Mouse (Mus musculus) heart, embryonic 16.5 days (tissue): ENCODE measurements around the gene Syne1. TPM values are rescaled to one million over a fixed set of nuclear protein-coding genes. Genes with fewer than 3 reads are reported as not detected.

Experiments
- ATAC-seq: fragments of 200-750 bp; cut with Nextera tagmentation; replicated peaks from 2 replicates; pipeline ENCODE4 v1.8.0; 2017; ENCODE audit warnings: moderate number of reproducible peaks; ENCODE audit not compliant: insufficient read depth, low FRiP score; ENCODE audit errors: extremely low read depth
- H3K27ac ChIP-seq: fragments of 300-500 bp; sonication (generic); 2 replicates; pipeline ENCODE4 v1.5.1; 2014; ENCODE audit warnings: mild to moderate bottlenecking, low read length, control low read depth, moderate library complexity
- H3K27me3 ChIP-seq: fragments of 300-500 bp; sonication (generic); 2 replicates; pipeline ENCODE4 v1.6.1; 2014; ENCODE audit warnings: low read length, mixed read lengths; ENCODE audit not compliant: control insufficient read depth, insufficient read depth
- H3K36me3 ChIP-seq: fragments of 300-500 bp; sonication (generic); 2 replicates; pipeline ENCODE4 v1.6.1; 2014; ENCODE audit not compliant: control insufficient read depth, insufficient read depth
- H3K4me1 ChIP-seq: fragments of 300-500 bp; sonication (generic); 2 replicates; pipeline ENCODE4 v1.6.1; 2014; ENCODE audit warnings: low read length, mixed read lengths; ENCODE audit not compliant: control insufficient read depth, insufficient read depth
- H3K4me2 ChIP-seq: fragments of 300-500 bp; sonication (generic); 2 replicates; pipeline ENCODE4 v1.6.1; 2014; ENCODE audit warnings: low read depth, mild to moderate bottlenecking, control low read depth, low read length
- H3K4me3 ChIP-seq: fragments of 300-500 bp; sonication (generic); 2 replicates; pipeline ENCODE4 v1.5.1; 2014; ENCODE audit warnings: mild to moderate bottlenecking, control low read depth, low read length
- H3K9ac ChIP-seq: fragments of 300-500 bp; sonication (generic); 2 replicates; pipeline ENCODE4 v1.6.1; 2014; ENCODE audit warnings: low read length, control low read depth
- H3K9me3 ChIP-seq: fragments of 300-500 bp; sonication (generic); replicated peaks from 2 replicates; pipeline ENCODE4 v1.6.1; 2016; ENCODE audit warnings: low read length; ENCODE audit not compliant: control insufficient read depth
- WGBS: fragments of 180-500 bp; shearing (Covaris S2); extraction: QIAGEN DNeasy Blood & Tissue Kit; methylation state at CpG from one replicate; pipeline ENCODE4 v1.1.7; 2014; 5-methylcytosine and 5-hydroxymethylcytosine counted together
- polyA plus RNA-seq: library from polyadenylated mRNA; unstranded; fragments of >200 nt; fragmentation: Nextera tagmentation; extraction: Ambion mirVana; gene quantifications from 2 replicates; pipeline ENCODE4 v1.2.1, GENCODE M21; 2015

Gene Syne1
- polyA plus RNA-seq, 1 experiment from 2014 or later = 25.7 TPM

- H3K9ac ChIP-seq = peak overlapping the region; percentile 73
- 14% methylated on average over 19 of the region's 19 CpGs for WGBS
- H3K4me2 ChIP-seq = peak overlapping the region; percentile 67
- H3K36me3 ChIP-seq = no peaks in the 10 kb centered on the region
- peak overlapping the region; percentile 93 for H3K27ac ChIP-seq
- H3K27me3 ChIP-seq = no peaks in the 10 kb centered on the region
- no peaks in the 10 kb centered on the region for H3K9me3 ChIP-seq
- no peaks in the 10 kb centered on the region for H3K4me1 ChIP-seq
- H3K4me3 ChIP-seq = peak overlapping the region; percentile 57
- peak; percentile 91 for ATAC-seq
These were observed 262.3 kb downstream of the Syne1 start for GRCm38 (mm10) chr10:5288716-5289574.

GRCm38 (mm10) chr10:5288262-5288661 lies 263.0 kb downstream of the Syne1 start:
- Histone ChIP-seq H3K27me3 (no peaks in the 10 kb centered on the region), H3K36me3 (no peaks in the 10 kb centered on the region), H3K27ac (peak overlapping the region; percentile 93), H3K4me1 (no peaks in the 10 kb centered on the region), H3K9me3 (no peaks in the 10 kb centered on the region), H3K9ac (peak overlapping the region; percentile 73), H3K4me3 (peak overlapping the region; percentile 57), H3K4me2 (peak overlapping the region; percentile 67)
- 20% methylated on average over 6 of the region's 6 CpGs for WGBS
- ATAC-seq = no peak

- no peaks in the 10 kb centered on the region for H3K9me3 ChIP-seq
- no peak for ATAC-seq
- H3K4me2 ChIP-seq = no peak overlapping the region
- H3K27ac ChIP-seq = no peak overlapping the region
- H3K4me3 ChIP-seq = no peak overlapping the region
- no peaks in the 10 kb centered on the region for H3K27me3 ChIP-seq
- H3K4me1 ChIP-seq = no peaks in the 10 kb centered on the region
- no peak overlapping the region for H3K9ac ChIP-seq
- H3K36me3 ChIP-seq = peaks cover 5% of the 10 kb centered on the region; the same call in 1 of the 2 replicates
- WGBS = 78% methylated on average over 5 of the region's 5 CpGs
These were observed 275.5 kb downstream of the Syne1 start for GRCm38 (mm10) chr10:5275769-5276168.

GRCm38 (mm10) chr10:5270641-5271040 lies 280.6 kb downstream of the Syne1 start:
- WGBS = 83% methylated on average over 2 of the region's 2 CpGs
- no peak overlapping the region for H3K4me2 ChIP-seq
- H3K27ac ChIP-seq = no peak overlapping the region
- H3K4me3 ChIP-seq = no peak overlapping the region
- H3K27me3 ChIP-seq = no peaks in the 10 kb centered on the region
- no peaks in the 10 kb centered on the region for H3K4me1 ChIP-seq
- ATAC-seq = no peak
- H3K9me3 ChIP-seq = no peaks in the 10 kb centered on the region
- H3K9ac ChIP-seq = no peak overlapping the region
- peaks cover 12% of the 10 kb centered on the region; the same call in 1 of the 2 replicates for H3K36me3 ChIP-seq

- Histone ChIP-seq H3K27ac (no peak overlapping the region), H3K4me3 (no peak overlapping the region), H3K9me3 (no peaks in the 10 kb centered on the region), H3K27me3 (no peaks in the 10 kb centered on the region), H3K9ac (no peak overlapping the region), H3K4me1 (no peaks in the 10 kb centered on the region), H3K4me2 (no peak overlapping the region), H3K36me3 (peaks cover 27% of the 10 kb centered on the region)
- no peak for ATAC-seq
- 66% methylated on average over 10 of the region's 10 CpGs for WGBS
These were observed 286.9 kb downstream of the Syne1 start for GRCm38 (mm10) chr10:5264418-5264817.

- no peak overlapping the region for H3K27ac ChIP-seq
- no peak overlapping the region for H3K9ac ChIP-seq
- H3K36me3 ChIP-seq = peaks cover 37% of the 10 kb centered on the region
- H3K4me2 ChIP-seq = no peak overlapping the region
- H3K4me3 ChIP-seq = no peak overlapping the region
- ATAC-seq = no peak
- H3K9me3 ChIP-seq = peaks cover 7% of the 10 kb centered on the region
- no peaks in the 10 kb centered on the region for H3K27me3 ChIP-seq
- H3K4me1 ChIP-seq = no peaks in the 10 kb centered on the region
- 62% methylated on average over 8 of the region's 8 CpGs for WGBS
These were observed 288.6 kb downstream of the Syne1 start for GRCm38 (mm10) chr10:5262636-5263035.

GRCm38 (mm10) chr10:5256686-5257085 lies 294.6 kb downstream of the Syne1 start:
- no peak overlapping the region for H3K9ac ChIP-seq
- H3K4me3 ChIP-seq = no peak overlapping the region
- H3K27ac ChIP-seq = no peak overlapping the region
- peaks cover 2% of the 10 kb centered on the region; the same call in 1 of the 2 replicates for H3K4me1 ChIP-seq
- H3K36me3 ChIP-seq = peaks cover 53% of the 10 kb centered on the region
- no peaks in the 10 kb centered on the region for H3K27me3 ChIP-seq
- no peak overlapping the region for H3K4me2 ChIP-seq
- H3K9me3 ChIP-seq = peaks cover 8% of the 10 kb centered on the region
- no peak for ATAC-seq

- Histone ChIP-seq H3K27me3 (no peaks in the 10 kb centered on the region), H3K9me3 (peaks cover 8% of the 10 kb centered on the region), H3K4me3 (no peak overlapping the region), H3K4me2 (no peak overlapping the region), H3K27ac (no peak overlapping the region), H3K9ac (no peak overlapping the region), H3K36me3 (peaks cover 33% of the 10 kb centered on the region), H3K4me1 (peaks cover 2% of the 10 kb centered on the region; the same call in 1 of the 2 replicates)
- ATAC-seq = no peak
These were observed 297.5 kb downstream of the Syne1 start for GRCm38 (mm10) chr10:5253752-5254151.

GRCm38 (mm10) chr10:5250702-5251101 lies 300.6 kb downstream of the Syne1 start:
- peaks cover 2% of the 10 kb centered on the region; the same call in 1 of the 2 replicates for H3K4me1 ChIP-seq
- no peak overlapping the region for H3K9ac ChIP-seq
- ATAC-seq = no peak
- H3K4me2 ChIP-seq = no peak overlapping the region
- H3K4me3 ChIP-seq = no peak overlapping the region
- no peaks in the 10 kb centered on the region for H3K9me3 ChIP-seq
- no peak overlapping the region for H3K27ac ChIP-seq
- 62% methylated on average over 10 of the region's 10 CpGs for WGBS
- H3K36me3 ChIP-seq = peaks cover 21% of the 10 kb centered on the region
- no peaks in the 10 kb centered on the region for H3K27me3 ChIP-seq
